Mouse (Mus musculus) kidney, postnatal 10 days (tissue): ENCODE results near the gene Prkce.
A peak's percentile ranks its signal among the peaks of the same experiment; 100 is the strongest.

Experiments
- DNase-seq: peaks from one replicate; pipeline ENCODE4 v3.0.0; 2021; ENCODE audit warnings: mixed read lengths

Prkce gene

DNA sequence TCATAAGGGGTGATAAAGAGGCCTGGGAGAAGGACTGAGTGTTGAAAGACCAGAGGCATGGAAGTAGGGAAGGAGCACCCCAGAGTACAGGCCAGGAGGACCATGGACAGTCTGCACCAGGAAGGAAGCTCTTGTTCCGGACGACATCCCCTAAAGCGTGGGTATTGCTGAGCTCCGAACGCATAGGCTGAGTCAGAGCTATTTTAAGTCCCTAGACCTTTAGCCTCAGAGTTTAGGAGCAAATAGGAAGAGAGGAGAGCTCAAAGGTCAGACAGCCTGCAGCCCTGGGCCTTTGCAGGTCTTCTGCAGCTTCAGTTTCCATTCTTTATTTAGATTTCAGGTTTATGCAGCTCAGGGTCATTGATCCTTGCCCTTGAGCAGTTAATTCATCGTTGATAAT is 433.5 kb downstream of the Prkce start:
- DNase-seq, result no peak

GRCm38 (mm10) chr17:86601901-86602300 is 434.3 kb downstream of the Prkce start:
- no peak for DNase-seq

DNA sequence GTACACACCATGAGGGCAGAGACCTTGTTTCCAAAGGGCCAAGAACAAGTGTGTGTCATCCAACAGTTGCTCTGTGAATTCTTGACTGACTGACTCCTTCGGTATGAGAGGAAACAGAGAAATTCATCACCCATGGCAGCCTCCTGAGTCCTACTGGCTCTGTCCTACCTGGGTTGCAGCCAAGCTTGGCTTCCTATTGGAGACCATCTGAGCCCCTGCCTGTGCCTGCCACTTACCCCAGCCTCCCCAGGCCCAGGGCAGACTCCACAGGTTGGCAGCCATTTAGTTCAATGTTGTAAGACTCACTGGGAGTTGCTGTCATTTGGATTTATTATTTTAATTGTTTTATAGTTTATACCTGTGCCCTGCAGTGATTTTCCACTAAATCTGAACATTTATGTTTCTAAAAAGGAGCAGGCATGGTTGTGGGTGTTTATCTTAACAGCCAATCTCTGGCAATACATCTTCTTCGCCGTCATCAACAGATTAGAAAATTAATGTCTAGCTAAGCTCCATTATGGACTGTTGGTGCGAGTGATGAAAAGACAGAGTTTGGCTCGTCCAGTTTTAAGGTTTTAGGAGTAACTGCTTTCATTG is 436.4 kb downstream of the Prkce start:
- peak; percentile 46 for DNase-seq

DNA sequence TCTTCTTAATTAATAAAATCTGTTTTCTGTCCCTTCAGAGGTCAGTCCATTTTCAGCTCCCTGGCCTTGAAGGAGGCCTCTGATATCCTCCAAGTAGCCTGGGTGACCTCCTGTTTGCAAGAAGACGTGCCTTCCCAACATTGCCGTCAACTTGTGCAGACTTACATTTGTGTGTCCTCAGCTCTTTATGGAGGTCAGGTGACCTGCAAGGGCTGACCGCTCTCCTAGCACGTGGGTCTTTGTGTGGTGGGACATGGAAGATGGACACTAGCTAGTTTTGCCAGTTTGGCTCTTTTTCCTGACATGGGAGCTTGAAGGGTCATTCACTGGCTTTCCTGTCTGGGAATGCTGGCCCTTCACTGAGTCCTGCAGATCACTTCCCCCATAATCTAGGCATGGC is 440.4 kb downstream of the Prkce start:
- DNase-seq, result peak; percentile 71

DNA sequence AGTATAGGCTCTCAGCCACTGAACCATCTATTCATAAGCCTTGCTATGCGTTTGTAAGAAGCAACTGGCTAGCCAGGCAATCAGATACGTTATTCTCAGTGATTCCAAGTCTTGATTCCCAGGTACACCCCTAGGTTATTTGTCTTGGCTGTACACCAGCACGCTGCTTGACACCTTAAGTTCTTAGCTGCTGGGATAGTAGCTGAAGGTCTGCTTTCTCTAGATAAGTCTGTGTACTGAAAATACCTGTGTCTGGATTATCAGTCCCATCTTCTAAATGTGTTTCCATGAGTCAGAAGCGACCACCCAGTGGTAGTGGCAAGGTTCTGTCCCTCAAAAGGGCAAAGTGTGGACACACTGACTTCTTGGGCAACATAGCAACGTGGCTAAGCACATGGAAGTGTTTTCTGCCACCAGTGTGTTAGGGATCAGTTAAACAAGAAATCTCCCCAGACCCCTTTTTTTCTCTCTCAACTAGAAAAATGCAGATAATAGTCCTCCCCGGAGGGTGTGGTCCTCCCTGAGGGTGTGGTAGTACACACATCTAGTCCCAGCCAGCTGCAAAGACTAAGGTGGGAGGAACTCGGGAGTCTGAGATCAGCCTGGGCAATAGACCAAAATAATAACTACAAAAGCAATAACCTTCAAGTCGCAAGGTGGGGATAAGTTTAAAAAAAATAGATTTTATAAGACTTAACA is 442.8 kb downstream of the Prkce start:
- no peak for DNase-seq

GRCm38 (mm10) chr17:86611772-86612171 is 444.2 kb downstream of the Prkce start:
- no peak for DNase-seq

GRCm38 (mm10) chr17:86615592-86616291 is 448.2 kb downstream of the Prkce start:
- no peak for DNase-seq

- peak; percentile 46 for DNase-seq
Measured at GRCm38 (mm10) chr17:86617570-86618237, 450.1 kb downstream of the Prkce start.

DNA sequence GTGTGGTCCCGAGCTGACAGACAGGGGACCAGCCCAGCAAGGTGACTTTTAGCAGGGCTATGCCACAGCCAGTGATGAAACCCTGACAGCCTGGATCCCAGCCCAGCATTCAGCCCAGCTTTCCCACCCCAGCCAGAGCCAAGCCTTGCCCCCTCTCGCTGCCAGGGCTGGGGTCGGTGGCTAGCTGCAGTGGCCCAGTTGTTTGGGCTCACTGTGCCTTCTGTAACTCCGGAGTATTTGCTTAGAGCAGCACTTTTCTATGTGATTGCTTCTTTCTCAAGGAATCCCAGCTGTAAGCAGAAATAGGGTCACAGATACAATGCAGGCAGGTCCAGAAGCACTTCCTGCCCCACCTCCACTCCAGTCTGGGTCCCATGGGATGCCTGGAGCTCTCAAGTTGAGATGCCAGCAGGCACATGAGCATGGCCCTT is 450.9 kb downstream of the Prkce start:
- DNase-seq, result peak; percentile 71

DNA sequence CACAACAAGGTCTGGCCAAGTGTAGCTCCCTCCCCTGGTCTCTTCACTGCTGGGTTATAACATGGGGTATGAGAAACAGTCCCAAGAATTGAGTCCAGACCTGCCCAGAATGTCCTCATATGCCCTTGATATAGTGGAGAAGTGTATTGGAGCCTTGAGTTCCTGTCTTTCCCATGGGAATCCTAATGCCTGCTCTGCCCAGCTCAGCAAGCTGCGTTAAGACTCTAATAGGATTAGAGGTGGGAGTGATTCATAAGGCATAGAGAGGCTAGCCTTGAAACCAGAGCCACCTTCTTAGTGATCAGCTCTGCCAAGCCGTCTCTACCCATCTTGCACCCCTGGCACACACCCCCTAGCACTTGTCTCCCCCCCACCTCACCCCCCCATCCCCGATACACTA is 455.3 kb downstream of the Prkce start:
- DNase-seq, result no peak

- DNase-seq, result no peak
Measured at GRCm38 (mm10) chr17:86626523-86626922, 458.9 kb downstream of the Prkce start.

DNA sequence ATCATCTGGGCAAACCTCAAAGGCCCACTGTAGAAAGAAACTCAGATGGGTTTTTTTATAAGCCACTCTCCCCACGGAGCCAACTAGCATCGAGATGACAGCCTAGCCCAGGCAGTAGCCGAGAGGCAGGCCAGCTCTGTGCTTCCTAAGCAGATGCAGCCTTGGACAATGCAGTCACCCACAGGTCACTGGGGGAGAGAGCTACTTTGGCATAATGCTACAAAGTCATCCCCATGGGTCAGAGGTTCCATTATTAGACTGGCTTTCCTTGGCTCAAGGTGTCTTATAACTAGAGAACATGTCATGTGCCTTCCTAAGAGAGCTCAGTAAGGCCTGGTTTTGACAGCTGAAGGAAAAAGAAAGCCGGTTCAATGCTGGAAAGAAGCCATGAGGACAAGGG is 465.5 kb downstream of the Prkce start:
- DNase-seq, result no peak

- no peak for DNase-seq
Measured at GRCm38 (mm10) chr17:86637311-86637710, 469.7 kb downstream of the Prkce start.

- no peak for DNase-seq
Measured at GRCm38 (mm10) chr17:86639279-86639678, 471.7 kb downstream of the Prkce start.

GRCm38 (mm10) chr17:86647226-86647625 is 479.6 kb downstream of the Prkce start:
- no peak for DNase-seq

DNA sequence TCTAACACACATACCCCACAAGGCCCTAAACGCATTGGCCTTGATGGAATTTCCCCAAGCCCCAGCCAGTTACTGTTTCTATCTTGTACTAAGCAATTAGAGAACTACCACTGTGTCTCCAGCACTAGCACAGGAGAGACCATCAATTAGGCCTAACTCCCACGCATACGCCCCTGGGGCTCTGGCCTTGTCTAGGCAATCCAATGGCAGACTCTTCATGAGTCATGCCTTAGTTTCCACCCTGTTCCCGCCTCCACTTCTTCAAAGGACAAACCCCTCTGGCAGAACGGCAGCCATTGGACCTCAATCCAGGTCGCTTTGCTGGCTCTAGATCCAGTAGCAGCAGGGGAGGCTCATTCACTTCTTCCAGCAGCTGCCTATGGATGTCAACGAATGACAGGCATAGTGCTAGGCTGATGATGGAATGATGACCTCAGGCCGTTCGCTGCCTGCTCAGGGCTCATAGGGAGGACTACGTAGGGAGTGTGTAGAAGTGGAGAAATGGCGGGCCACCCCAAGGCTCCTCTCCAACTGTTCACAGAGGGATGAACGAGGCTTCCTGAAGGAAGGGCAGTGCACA is 481.4 kb downstream of the Prkce start:
- DNase-seq, result no peak

DNA sequence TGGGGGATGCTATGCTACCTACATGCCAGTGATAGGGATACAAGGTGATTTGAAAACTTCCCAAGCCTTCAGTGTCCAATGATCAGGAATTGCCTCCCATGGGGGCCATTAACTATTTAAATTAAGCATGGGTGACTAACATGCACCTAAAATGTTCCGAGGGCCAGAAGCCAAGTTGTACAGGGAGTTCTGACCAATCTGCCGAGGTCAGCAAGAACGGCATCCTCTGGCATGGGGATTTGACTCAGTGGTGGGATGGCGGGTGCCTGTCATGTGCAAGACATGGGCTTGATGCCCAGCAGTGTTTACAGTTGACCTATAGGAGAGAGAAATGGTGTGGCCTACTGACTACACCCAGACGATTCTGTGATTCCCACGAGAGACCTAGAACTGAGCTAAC is 482.7 kb downstream of the Prkce start:
- DNase-seq, result no peak

- DNase-seq, result peak; percentile 48
Measured at GRCm38 (mm10) chr17:86651091-86651490, 483.5 kb downstream of the Prkce start.

DNA sequence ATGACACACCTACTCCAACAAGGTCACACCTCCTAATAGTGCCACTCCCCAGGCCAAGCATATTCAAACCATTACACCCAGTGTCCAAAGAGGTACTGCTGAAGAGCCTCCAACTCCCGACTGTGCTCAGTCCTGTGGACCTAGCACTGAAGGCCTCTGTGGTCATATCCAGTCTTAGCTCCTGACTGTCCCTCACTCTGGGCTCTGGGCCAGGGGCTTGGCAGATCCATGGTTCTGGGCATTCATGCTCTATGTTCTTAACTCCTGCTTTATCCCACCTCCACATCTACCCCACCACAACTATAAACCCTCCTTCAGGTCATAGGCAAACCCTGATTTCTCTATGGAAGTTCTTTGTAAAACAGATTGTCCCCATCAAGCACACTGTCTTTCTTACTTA is 485.2 kb downstream of the Prkce start:
- DNase-seq, result no peak

GRCm38 (mm10) chr17:86656369-86656768 is 488.8 kb downstream of the Prkce start:
- DNase-seq, result no peak

DNA sequence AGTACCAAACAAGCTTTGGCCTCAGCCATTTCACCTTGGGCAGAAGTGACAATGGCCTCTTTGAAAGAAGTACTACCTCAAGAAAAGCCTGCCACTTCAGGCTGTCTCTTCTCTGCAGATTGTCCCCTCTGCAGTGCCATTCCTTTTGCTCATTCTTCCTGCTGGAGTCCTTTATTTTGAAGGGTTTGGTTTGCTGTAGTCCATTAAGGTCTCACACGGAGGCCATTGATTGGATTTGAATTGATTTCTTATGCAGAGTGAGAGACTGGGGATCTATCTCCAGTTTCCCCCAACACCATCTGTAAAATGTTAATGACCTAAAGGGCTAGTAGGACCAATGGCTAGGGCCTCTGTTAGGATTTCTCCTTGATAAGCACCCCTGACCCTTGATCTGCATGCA is 494.7 kb downstream of the Prkce start:
- no peak for DNase-seq

DNA sequence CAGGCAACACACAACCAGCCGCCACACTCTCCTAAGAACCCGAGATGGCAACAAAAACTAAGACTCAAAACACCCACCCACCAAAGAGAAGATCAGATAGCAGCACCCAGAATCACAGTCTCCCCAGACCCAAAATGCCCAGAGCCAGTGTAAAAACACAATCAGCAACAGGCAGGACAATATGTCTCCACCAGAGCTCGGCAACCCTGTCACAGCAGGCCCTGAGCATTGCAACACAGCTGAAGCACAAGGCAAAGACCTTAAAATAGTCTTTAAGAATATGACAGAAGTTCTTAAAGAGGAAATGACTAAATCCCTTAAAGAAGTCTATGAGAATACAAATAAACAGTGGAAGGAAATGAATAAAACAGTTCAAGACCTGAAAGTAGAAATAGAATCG is 495.9 kb downstream of the Prkce start:
- DNase-seq, result no peak
